Mouse (Mus musculus) brain, embryonic 14.5 days (tissue): ENCODE results near the gene Asb6.
A peak's percentile ranks its signal among the peaks of the same experiment; 100 is the strongest.

ENCODE experiments used
- CTCF ChIP-seq: fragments of 200-500 bp; IDR thresholded peaks from 2 replicates; pipeline ENCODE4 v1.5.1; 2012; ENCODE audit warnings: inconsistent platforms, mild to moderate bottlenecking, moderate library complexity, borderline replicate concordance; ENCODE audit not compliant: insufficient read depth, insufficient read length; ENCODE audit errors: extremely low read depth
- POLR2A ChIP-seq: fragments of 200-500 bp; IDR thresholded peaks from 2 replicates; pipeline ENCODE4 v1.6.1; 2012; ENCODE audit warnings: mild to moderate bottlenecking, inconsistent platforms, borderline replicate concordance; ENCODE audit not compliant: poor library complexity, insufficient read depth, insufficient read length, severe bottlenecking; ENCODE audit errors: extremely low read depth

GRCm38 (mm10) chr2:30784078-30784994 lies 45.8 kb downstream of the Asb6 start:
- TF ChIP-seq CTCF (peak; percentile 23; the same call in 1 of the 2 replicates), POLR2A (no peak)
